Mouse (Mus musculus): ENCODE results near the gene Fam117b.

Gene Fam117b

DNA sequence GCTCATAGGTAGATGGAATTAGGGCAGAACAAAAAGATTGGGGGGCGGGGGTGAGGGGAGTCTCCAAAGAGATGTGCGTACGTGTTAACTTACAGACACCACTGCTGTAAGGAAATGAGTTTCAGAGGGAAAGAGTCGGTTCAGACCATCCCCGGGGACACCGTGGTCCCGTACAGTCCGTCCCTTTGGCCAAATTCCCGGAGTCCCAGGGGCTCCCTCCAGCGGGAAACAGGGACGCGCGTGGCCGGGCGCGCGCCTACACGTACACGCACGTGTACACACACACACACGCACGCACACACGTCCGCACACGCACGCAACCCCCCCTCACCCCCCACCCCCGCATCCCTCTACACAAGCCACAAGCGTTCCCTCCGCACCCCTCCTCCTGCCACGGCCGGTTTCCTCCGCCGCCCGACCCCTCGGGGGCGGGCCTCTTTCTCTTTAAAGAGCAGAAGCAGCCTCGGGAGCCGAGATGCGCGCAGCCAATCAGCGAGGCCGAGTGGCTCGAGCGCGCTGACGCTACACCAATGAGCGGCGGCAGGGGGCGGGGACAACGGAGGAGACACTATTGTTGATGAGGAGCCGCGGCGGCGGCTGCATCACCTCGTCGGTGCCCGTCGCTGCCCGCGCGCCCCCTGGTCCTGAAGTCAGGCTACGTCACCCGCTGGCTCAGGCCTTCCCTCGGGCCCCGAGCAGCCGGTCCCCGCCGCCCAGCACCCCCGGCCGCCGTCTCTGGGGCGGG is at the start of gene Fam117b:
Gene Fam117b, plus strand, starts transcription at position 594 of the 745 bp plus-strand sequence.
- in situ Hi-C loops (cut with MboI), result no loop called here

- in situ Hi-C loops (cut with MboI), result no loop called here
These were observed 44.8 kb upstream of the Fam117b start for GRCm38 (mm10) chr1:59868041-59868440.

GRCm38 (mm10) chr1:59874023-59874422 is 38.8 kb upstream of the Fam117b start:
- in situ Hi-C loops (cut with MboI), result no loop called here

- in situ Hi-C loops (cut with MboI), result no loop called here
These were observed 34.7 kb upstream of the Fam117b start for GRCm38 (mm10) chr1:59878098-59878497.

DNA sequence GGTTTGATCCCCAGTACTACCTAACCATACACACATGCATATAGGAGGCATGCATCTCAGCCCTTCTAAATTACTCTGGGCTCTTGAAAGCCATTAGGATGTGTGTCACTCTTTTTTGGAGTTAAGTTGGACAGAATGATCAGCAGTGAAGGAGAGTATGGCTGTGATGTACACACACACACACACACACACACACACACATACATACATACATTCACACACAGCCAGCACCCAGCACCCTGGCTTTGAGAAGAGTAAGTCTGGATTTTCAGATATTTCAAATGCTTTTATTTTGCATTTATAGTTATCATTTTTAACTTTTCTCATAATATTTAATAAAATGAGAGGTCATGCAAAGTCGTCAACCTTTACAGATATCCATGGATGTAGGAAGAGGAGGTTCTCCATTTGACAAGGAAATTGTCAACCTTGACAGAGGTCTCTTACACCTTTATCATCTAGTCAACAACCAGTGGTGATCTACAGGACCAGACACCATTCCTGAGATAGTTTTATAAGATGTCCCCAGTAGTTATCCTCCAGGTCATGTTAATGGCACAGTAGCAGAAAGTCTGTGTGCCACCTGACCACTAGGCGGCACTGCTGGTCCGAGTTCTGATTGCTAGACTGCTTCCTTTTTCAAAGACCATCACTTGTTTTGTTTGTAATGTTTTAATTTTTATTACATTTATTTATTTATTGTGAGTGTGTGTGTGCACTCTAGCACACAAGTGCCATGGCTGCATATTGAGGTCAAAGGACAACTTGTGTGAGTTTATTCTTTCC is 29.3 kb upstream of the Fam117b start:
- in situ Hi-C loops (cut with MboI), result loop anchor here (5.0 kb wide), 1 partner anchor 84 kb away; no protein-coding TSS in a partner anchor

- in situ Hi-C loops (cut with MboI), result no loop called here
These were observed 25.9 kb upstream of the Fam117b start for GRCm38 (mm10) chr1:59886899-59887298.

DNA sequence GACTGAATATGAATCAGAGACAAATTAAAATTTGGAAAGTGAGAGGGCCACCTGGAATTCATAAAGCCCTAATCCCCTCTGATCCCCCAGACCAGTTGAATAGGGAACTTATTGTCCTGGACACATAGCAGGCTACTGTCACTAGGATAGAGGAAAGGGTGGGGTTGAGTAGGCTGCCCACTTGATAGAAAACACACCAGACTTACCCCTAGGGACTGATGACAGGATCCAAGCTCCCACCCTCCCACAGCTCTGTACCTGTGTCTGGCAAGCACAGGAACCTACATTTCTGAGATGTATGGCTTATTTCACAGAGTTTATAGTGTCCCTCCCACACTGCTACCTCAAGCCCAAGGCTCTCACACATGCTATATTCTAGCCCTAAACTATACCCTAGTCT is 24.8 kb upstream of the Fam117b start:
- in situ Hi-C loops (cut with MboI), result no loop called here

DNA sequence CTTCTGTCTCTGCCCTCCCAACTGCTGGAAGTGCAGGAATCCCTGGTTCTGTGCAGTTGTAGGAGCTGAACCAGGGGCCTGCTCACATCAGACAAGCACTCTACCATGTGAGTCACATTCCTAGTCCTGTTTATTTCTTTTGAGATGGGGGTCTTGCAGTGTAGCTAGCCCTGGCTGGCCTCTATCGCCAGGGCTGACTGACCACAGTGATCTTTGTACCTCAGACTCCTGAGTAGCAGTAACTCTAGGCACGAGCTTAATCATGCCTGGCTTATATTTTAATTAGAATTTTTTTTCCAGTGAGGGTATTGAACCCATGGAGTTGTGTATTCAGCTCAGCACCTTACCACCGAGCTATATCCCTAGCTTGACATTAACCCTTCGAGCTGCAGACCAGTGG is 21.6 kb upstream of the Fam117b start:
- in situ Hi-C loops (cut with MboI), result no loop called here

- in situ Hi-C loops (cut with MboI), result no loop called here
These were observed 20.0 kb upstream of the Fam117b start for GRCm38 (mm10) chr1:59892777-59893176.

DNA sequence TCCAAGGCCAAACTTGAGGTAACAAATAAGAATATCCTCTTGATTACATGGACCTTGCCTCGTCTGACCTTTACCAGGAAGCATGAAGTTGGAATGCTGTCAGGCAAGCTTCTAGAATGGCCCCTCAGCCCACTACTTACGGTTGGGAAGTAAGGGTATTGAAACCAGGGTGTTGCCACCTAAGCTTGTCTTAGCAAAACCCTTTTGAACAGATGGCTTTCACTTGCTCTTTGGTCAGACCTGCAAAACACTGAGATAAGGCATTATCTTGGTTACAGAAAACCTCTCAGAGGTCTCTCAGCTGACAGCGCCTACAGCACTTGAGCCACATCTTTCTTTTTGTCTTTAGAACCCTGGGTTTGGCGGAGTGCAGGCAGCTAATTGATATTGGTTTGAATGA is 18.8 kb upstream of the Fam117b start:
- in situ Hi-C loops (cut with MboI), result no loop called here

GRCm38 (mm10) chr1:59895456-59895855 is 17.4 kb upstream of the Fam117b start:
- in situ Hi-C loops (cut with MboI), result no loop called here

GRCm38 (mm10) chr1:59897147-59897798 is 15.5 kb upstream of the Fam117b start:
- in situ Hi-C loops (cut with MboI), result no loop called here

DNA sequence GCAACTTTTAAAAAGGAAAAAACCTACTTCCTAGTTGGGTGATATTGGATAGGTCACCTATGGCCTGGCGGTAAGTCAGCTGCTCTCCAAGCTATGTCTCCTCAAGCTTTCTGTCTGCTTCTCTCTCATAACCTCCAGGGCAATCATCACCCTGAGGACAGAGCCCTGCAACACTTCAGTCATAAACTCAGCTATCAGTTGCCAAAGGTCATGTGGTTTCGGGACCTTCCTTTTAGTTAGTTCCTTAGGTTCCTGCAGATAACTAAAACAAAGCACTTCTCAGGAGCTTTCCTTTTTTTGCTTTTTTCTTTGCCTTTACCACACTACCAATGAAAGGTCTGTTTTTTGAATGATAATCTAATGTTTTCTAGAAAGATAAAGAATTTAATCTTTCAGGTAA is 13.1 kb upstream of the Fam117b start:
- in situ Hi-C loops (cut with MboI), result no loop called here

- in situ Hi-C loops (cut with MboI), result no loop called here
These were observed 11.5 kb upstream of the Fam117b start for GRCm38 (mm10) chr1:59901082-59901876.

DNA sequence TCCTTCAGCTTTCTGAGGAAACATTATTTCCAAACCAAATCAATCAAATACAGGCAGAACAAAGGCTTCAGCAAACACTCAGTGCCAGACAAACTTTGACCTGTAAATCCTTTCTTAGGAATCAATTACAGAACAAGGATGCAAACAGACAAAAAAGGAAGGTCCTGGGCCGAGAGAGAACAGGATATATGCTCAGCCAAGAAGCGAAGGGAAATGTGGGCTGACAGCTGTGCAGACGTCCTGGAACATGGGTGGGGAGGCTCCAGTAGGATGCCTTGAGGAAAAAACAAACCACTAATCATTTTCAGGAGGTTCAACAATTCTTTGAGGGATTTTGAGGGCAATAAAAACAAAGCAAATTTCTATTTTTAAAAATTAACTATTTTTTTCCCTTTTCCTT is 10.2 kb upstream of the Fam117b start:
- in situ Hi-C loops (cut with MboI), result no loop called here

DNA sequence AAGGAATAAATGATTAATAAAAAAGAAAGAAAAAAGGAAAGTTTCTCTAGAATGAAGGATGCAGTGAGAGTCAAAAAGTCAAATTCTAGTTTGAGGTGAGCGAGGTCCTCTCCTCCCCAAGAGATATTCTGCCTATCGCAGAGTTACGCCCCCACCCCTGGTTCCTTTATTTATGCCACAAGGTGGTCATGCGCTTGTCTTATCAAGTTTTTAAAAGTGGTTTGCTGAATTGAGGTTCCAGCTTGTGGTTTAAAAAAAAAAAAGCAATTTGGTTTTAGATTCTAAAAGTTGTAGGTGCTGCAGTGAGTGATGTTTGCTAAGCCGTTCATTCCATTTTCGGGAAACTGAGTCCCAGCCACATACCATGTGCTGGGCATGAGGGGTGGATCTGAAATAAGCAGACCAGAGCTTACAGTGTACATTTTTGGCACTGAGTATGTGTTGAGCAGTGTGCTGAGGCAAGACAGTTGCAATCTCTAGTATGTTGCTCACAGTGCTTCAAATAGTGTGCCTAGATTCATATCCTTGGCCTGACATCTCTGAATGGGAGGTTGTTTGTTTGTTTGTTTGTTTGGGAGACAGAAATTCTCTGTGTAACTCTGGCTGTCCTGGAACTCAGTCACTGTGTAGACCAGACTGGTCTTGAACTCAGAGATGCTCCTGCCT is 8.0 kb upstream of the Fam117b start:
- in situ Hi-C loops (cut with MboI), result no loop called here

- in situ Hi-C loops (cut with MboI), result no loop called here
These were observed 6.9 kb upstream of the Fam117b start for GRCm38 (mm10) chr1:59905916-59906315.

- in situ Hi-C loops (cut with MboI), result no loop called here
These were observed 5.8 kb upstream of the Fam117b start for GRCm38 (mm10) chr1:59906819-59907521.

- in situ Hi-C loops (cut with MboI), result no loop called here
These were observed 5.1 kb upstream of the Fam117b start for GRCm38 (mm10) chr1:59907700-59908099.

- in situ Hi-C loops (cut with MboI), result no loop called here
These were observed 1.9 kb upstream of the Fam117b start for GRCm38 (mm10) chr1:59910941-59911340.

All from mature B cell (primary cell).